In the genomic region with DNA sequence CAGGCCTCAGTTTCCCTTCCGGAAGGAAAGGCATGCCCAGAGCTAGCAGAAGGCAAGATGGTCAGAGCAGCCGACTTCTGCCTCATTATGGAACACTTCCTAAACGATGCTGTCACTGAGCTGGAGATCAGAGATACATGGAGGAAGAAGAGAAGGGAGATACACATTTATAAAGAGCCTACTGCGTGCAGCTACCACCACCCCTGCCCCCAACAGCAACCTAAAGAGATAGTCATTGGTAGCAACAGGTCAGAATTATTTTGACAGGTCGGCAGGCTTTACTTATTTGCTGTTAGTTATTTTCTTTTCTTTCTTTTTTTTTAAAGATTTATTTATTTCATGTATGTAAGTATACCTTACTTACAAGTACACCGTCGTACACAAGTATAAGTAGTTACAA, we compare ENCODE assay signal across 11 mouse cellular contexts.
A peak's percentile ranks its signal among the peaks of the same experiment; 100 is the strongest.
DNase-seq lines count a peak whose midpoint lies in the region; ATAC-seq and TF ChIP-seq lines count a peak whose summit lies in the region.
"Had no signal": no experiment of that assay in that cellular context is flagged by ENCODE, and none has a peak within 500 bp of the region (broad histone marks: within the 10 kb centered on the region; RNA-seq: fewer than 3 reads in every experiment).

No protein-coding gene starts in this region.

- H3K4me1 ChIP-seq in heart, embryonic 13.5 days: peaks cover 47% of the 10 kb centered on the region
- H3K4me1 ChIP-seq in MEL (ENCODE audit: control insufficient read depth in 1 of 2, insufficient read depth in 2 of 2, low read length in 2 of 2): no peaks in the 10 kb centered on the region
- peaks cover 63% of the 10 kb centered on the region for H3K4me1 ChIP-seq in forebrain, embryonic 15.5 days
- H3K4me1 ChIP-seq in limb, embryonic 15.5 days: peaks cover 76% of the 10 kb centered on the region

- no peak overlapping the region for H3K4me3 ChIP-seq in heart, embryonic 13.5 days
- no peak overlapping the region for H3K4me3 ChIP-seq in MEL (ENCODE audit: control insufficient read depth in 1 of 2, insufficient read depth in 1 of 2, low read depth in 2 of 2, low read length in 2 of 2)
- H3K4me3 ChIP-seq in forebrain, embryonic 15.5 days: no peak overlapping the region
- H3K4me3 ChIP-seq in limb, embryonic 15.5 days: no peak overlapping the region

- H3K79me2 ChIP-seq in MEL (ENCODE audit: control insufficient read depth, insufficient read depth, low read length, poor library complexity): no peaks in the 10 kb centered on the region

- no peak overlapping the region for H3K4me2 ChIP-seq in heart, embryonic 13.5 days
- H3K4me2 ChIP-seq in forebrain, embryonic 15.5 days (replicated peaks): no peak overlapping the region
- no peak overlapping the region for H3K4me2 ChIP-seq in limb, embryonic 15.5 days

- TF ChIP-seq POLR2A in MEL (IDR thresholded peaks at IDR 0.05; ENCODE audit: control insufficient read depth in 1 of 2, insufficient read depth in 1 of 2, low read depth in 1 of 2, low read length in 2 of 2, poor library complexity in 1 of 2): no peak

- TF ChIP-seq EP300 in MEL (IDR thresholded peaks at IDR 0.05; ENCODE audit: low read depth in 1 of 2, low read length in 2 of 2): no peak

- H3K9ac ChIP-seq in heart, embryonic 13.5 days: no peak overlapping the region; the same call in 1 of the 2 replicates
- no peak overlapping the region for H3K9ac ChIP-seq in MEL (ENCODE audit: control insufficient read depth, low read depth, low read length, poor library complexity, severe bottlenecking)
- no peak overlapping the region for H3K9ac ChIP-seq in forebrain, embryonic 15.5 days (replicated peaks)
- no peak overlapping the region for H3K9ac ChIP-seq in limb, embryonic 15.5 days

- peak overlapping the region; percentile 73; the same call in 1 of the 2 replicates for H3K27ac ChIP-seq in heart, embryonic 13.5 days (replicated peaks)
- no peak overlapping the region for H3K27ac ChIP-seq in MEL (ENCODE audit: control insufficient read depth, low read depth, low read length)
- peak overlapping the region; percentile 84 for H3K27ac ChIP-seq in forebrain, embryonic 15.5 days (replicated peaks)
- 0 out of 2 replicates have a peak overlapping the region, but pooled peaks have one; percentile 40 for H3K27ac ChIP-seq in limb, embryonic 15.5 days

- WGBS in heart, embryonic 13.5 days: 80% methylated on average over 7 of the region's 7 CpGs
- 87% methylated on average over 7 of the region's 7 CpGs for WGBS in forebrain, embryonic 15.5 days
- WGBS in limb, embryonic 15.5 days: 77% methylated on average over 7 of the region's 7 CpGs

- peaks cover 56% of the 10 kb centered on the region for H3K36me3 ChIP-seq in heart, embryonic 13.5 days
- no peaks in the 10 kb centered on the region for H3K36me3 ChIP-seq in MEL (ENCODE audit: control insufficient read depth in 1 of 2, insufficient read depth in 2 of 2, low read length in 2 of 2)
- peaks cover 3% of the 10 kb centered on the region; the same call in 1 of the 2 replicates for H3K36me3 ChIP-seq in forebrain, embryonic 15.5 days
- H3K36me3 ChIP-seq in limb, embryonic 15.5 days: peaks cover 13% of the 10 kb centered on the region; the same call in 1 of the 2 replicates

- intact Hi-C loops in heart, postnatal 36 days (cut with DNase I): no loop called here

- no peak for DNase-seq in heart, postnatal 36 days
- no peak for DNase-seq in MEL (ENCODE audit: low read depth, low spot score)
- DNase-seq in frontal cortex, postnatal 36 days (ENCODE audit: low spot score in 2 of 2): no peak
- no peak for DNase-seq in cerebellum, adult 11 months
- DNase-seq: right cerebral cortex, postnatal 14 days; thymus, postnatal 4 days had no signal

- no peaks in the 10 kb centered on the region for H3K27me3 ChIP-seq in heart, embryonic 13.5 days (replicated peaks)
- H3K27me3 ChIP-seq in MEL (ENCODE audit: control insufficient read depth in 1 of 2, insufficient read depth in 2 of 2, low read length in 2 of 2): no peaks in the 10 kb centered on the region
- no peaks in the 10 kb centered on the region for H3K27me3 ChIP-seq in forebrain, embryonic 15.5 days
- no peaks in the 10 kb centered on the region for H3K27me3 ChIP-seq in limb, embryonic 15.5 days

- no peak for TF ChIP-seq RAD21 in MEL (IDR thresholded peaks at IDR 0.05; ENCODE audit: low read depth, low read length)

- ATAC-seq in heart, embryonic 13.5 days (ENCODE audit: extremely low read depth, insufficient number of reproducible peaks, low FRiP score, low TSS enrichment): no peak
- no peak for ATAC-seq in forebrain, embryonic 15.5 days (replicated peaks)
- no peak for ATAC-seq in limb, embryonic 15.5 days (ENCODE audit: insufficient number of reproducible peaks, low FRiP score, low TSS enrichment, low read depth)
- ATAC-seq in megakaryocyte progenitor cell, adult 5-6 weeks (replicated peaks; ENCODE audit: poor library complexity): no peak
- ATAC-seq: inflammation-experienced regulatory T-cells, adult 6 months had no signal

- TF ChIP-seq CTCF in MEL (IDR thresholded peaks at IDR 0.05 in 2 of 3, conservative IDR thresholded peaks at IDR 0.05 in 1 of 3; ENCODE audit: control insufficient read depth in 1 of 3, insufficient read depth in 1 of 3, low read depth in 2 of 3, low read length in 3 of 3, poor library complexity in 1 of 3, severe bottlenecking in 1 of 3): no peak

- no peaks in the 10 kb centered on the region for H3K9me3 ChIP-seq in heart, embryonic 13.5 days
- no peaks in the 10 kb centered on the region for H3K9me3 ChIP-seq in MEL (replicated peaks; ENCODE audit: insufficient read depth, low read length)
- H3K9me3 ChIP-seq in forebrain, embryonic 15.5 days: no peaks in the 10 kb centered on the region
- no peaks in the 10 kb centered on the region for H3K9me3 ChIP-seq in limb, embryonic 15.5 days

TF ChIP-seq in MEL, 35 proteins besides CTCF, POLR2A, EP300 and RAD21:
- TF ChIP-seq ZKSCAN1 (IDR thresholded peaks at IDR 0.05; ENCODE audit: low read depth, low read length): peak; percentile 84
- no peak for TF ChIP-seq CHD1 (IDR thresholded peaks at IDR 0.05; ENCODE audit: low read depth, low read length)
